Mouse (Mus musculus) small intestine, adult 2 months (tissue): Measurements from ENCODE around the gene Rab36. TPM values are rescaled to one million over a fixed set of nuclear protein-coding genes. Genes with fewer than 3 reads are reported as not detected.

Source experiments
- H3K27ac ChIP-seq: fragments of 200-500 bp; 2 replicates; pipeline ENCODE4 v1.5.1; 2012; ENCODE audit warnings: low read depth, low read length, control low read depth, inconsistent platforms; ENCODE audit not compliant: insufficient read depth
- H3K27me3 ChIP-seq: fragments of 200-500 bp; 2 replicates; pipeline ENCODE4 v1.6.1; 2012; ENCODE audit warnings: mild to moderate bottlenecking, moderate library complexity, low read length, inconsistent platforms; ENCODE audit not compliant: control insufficient read depth, insufficient read depth
- H3K36me3 ChIP-seq: fragments of 200-500 bp; 2 replicates; pipeline ENCODE4 v1.6.1; 2012; ENCODE audit warnings: mild to moderate bottlenecking, low read length, control low read depth, inconsistent platforms; ENCODE audit not compliant: control insufficient read depth, insufficient read depth
- H3K4me1 ChIP-seq: fragments of 200-500 bp; 2 replicates; pipeline ENCODE4 v1.6.1; 2012; ENCODE audit warnings: low read length, inconsistent platforms, mixed read lengths; ENCODE audit not compliant: control insufficient read depth, insufficient read depth, insufficient read length
- H3K4me3 ChIP-seq: fragments of 200-500 bp; 2 replicates; pipeline ENCODE4 v1.5.1; 2012; ENCODE audit warnings: low read depth, mild to moderate bottlenecking, control low read depth, inconsistent platforms, low read length, moderate library complexity
- CTCF ChIP-seq: fragments of 200-500 bp; IDR thresholded peaks from 2 replicates; pipeline ENCODE4 v1.5.1; 2012; ENCODE audit warnings: low read depth, mild to moderate bottlenecking, control low read depth, inconsistent platforms, low read length, moderate library complexity, mixed read lengths; ENCODE audit not compliant: insufficient replicate concordance, insufficient read length; ENCODE audit errors: extremely low read depth
- POLR2A ChIP-seq: fragments of 200-500 bp; IDR thresholded peaks from 2 replicates; pipeline ENCODE4 v1.6.1; 2012; ENCODE audit warnings: low read depth, mild to moderate bottlenecking, control low read depth, inconsistent platforms, low read length, moderate library complexity
- WGBS: fragments of 180-500 bp; shearing (Covaris S2); methylation state at CpG from one replicate; pipeline ENCODE4 v1.1.7; 2018; 5-methylcytosine and 5-hydroxymethylcytosine counted together
- polyA plus RNA-seq: library from polyadenylated mRNA; depleted of rRNA; stranded (reverse); fragments of >200 nt; gene quantifications from 2 replicates; pipeline ENCODE4 v1.2.3, GENCODE M21; 2012

Gene Rab36
- polyA plus RNA-seq, 1 experiment: 1.6 TPM

DNA sequence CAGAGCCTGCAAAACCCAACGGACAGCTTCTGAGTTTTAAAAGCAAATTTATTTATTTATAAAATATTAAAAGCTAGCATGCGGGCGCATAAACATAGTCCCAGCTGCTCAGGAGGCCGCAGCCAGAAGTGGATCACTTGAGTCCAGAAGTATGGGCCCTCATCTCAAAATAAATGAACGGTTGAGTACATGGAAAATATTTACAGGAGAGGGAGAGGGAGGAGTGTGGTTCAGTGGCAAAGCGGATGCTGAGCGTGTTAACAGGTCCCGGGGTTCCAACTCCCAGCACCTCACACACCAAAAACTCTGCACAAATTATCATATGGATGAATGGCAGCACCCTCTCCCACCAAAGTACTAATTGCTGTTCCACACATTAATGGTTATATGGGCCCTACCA lies 21.5 kb downstream of the Rab36 start:
- 78% methylated on average over 8 of the region's 8 CpGs for WGBS

DNA sequence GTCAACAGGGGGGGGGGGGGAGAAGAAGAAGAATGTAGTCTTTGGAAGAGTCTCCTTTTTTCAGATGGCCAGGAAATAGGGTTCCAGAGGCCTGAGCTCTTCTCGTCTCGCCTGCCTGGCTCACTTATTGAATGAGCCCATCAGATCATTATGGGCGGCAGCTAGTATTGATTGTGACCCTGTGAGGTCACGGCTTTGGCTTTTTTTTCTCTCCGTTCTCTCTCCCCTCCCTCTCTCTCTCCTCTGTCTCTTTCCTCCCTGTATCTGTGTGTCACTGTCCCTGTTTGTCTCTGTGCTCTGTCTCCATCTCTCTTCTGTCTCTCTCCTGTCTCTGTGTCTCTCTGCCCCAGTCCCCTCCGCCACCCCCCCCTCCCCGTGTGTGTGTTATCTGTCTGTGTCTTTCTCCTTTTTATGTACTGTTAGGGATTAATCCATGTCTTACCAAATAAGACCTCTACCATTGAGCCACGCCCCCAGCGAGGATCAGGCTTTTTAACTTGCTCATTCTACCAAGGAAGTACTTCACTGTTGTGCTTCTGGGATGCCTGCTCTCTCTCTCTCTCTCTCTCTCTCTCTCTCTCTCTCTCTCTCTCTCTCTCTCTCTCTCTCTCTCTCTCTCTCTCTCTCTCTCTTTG lies 22.0 kb downstream of the Rab36 start:
- no peak overlapping the region for H3K27ac ChIP-seq

More for the DNA sequence above, 21.5 kb downstream of the Rab36 start:
- Histone ChIP-seq H3K27me3 (no peaks in the 10 kb centered on the region), H3K36me3 (no peaks in the 10 kb centered on the region), H3K4me1 (peaks cover 21% of the 10 kb centered on the region), H3K4me3 (no peak overlapping the region), H3K27ac (no peak overlapping the region)
- TF ChIP-seq POLR2A (no peak), CTCF (no peak)

DNA sequence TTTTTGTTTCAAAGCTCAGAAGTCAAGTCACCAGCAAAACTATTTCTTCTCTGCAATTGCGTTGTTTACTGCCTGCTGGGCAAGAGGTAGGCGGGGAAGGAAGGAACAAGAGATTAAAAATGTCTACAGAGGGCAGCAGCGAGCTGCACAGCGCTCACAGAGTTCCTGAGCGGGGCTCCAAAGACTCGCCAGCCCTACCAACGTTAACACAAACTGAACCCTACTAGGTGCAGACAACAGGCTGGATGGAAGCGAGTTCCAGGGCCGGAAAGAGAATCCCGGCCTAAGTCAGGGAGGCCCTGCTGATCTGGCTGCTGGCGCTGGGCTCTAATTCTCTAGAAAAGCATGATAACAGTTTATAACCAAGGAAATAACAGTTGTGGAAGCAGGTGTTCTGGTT lies 22.5 kb downstream of the Rab36 start:
- WGBS: under 1% methylated on average over 11 of the region's 11 CpGs
- no peaks in the 10 kb centered on the region for H3K27me3 ChIP-seq
- H3K4me3 ChIP-seq: peak overlapping the region; percentile 92
- TF ChIP-seq CTCF (peak; percentile 86), POLR2A (no peak)
- no peaks in the 10 kb centered on the region for H3K36me3 ChIP-seq
- H3K27ac ChIP-seq: no peak overlapping the region
- peaks cover 21% of the 10 kb centered on the region for H3K4me1 ChIP-seq

More for the DNA sequence above, 22.0 kb downstream of the Rab36 start:
- TF ChIP-seq POLR2A (no peak), CTCF (no peak)
- no peaks in the 10 kb centered on the region for H3K27me3 ChIP-seq
- no peak overlapping the region for H3K4me3 ChIP-seq
- peaks cover 24% of the 10 kb centered on the region for H3K4me1 ChIP-seq
- no peaks in the 10 kb centered on the region for H3K36me3 ChIP-seq
- 47% methylated on average over 9 of the region's 9 CpGs for WGBS

DNA sequence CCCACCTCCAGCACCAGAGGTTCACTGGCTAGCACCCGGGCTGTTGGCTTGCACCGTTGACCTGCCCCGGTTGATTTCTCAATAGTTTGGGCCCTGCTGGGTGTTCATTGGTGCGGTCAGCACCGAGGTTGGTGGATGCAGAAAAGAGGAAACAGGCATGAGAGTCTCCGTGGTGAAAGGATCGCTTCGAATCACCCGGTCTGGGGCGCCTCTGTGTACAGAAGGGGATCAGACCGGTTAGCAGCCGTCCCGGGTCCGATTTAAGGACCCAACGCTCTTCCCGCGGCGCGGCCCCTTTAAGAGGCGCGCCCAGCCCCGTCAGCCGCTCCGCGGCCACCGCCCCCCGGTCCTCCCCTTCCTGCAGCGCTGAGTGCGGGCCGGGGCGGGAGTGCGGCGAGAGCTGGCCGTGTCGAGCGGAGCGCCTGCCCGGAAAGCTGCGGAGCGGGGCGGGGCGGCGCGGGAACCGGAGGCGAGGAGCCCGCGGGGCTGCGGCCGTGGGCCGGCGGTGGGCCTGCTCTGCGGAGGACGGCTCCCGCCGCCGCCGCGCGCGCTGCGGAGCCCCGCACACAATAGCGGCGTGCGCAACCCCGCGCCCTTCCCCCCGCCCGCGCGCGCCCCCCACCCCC lies 23.5 kb downstream of the Rab36 start, which contains the start of gene Bcr:
Bcr (plus strand) TSS at position 376 of the 626 bp plus-strand sequence.
- WGBS: under 1% methylated on average over 67 of the region's 73 CpGs
- Histone ChIP-seq H3K27me3 (no peaks in the 10 kb centered on the region), H3K4me3 (peak within 1 kb of the TSS; percentile 92), H3K4me1 (peaks cover 21% of the 10 kb centered on the region), H3K36me3 (no peaks in the 10 kb centered on the region), H3K27ac (no peak within 1 kb of the TSS)
- TF ChIP-seq POLR2A: no peak; the same call in 1 of the 2 replicates
- TF ChIP-seq CTCF: no peak

DNA sequence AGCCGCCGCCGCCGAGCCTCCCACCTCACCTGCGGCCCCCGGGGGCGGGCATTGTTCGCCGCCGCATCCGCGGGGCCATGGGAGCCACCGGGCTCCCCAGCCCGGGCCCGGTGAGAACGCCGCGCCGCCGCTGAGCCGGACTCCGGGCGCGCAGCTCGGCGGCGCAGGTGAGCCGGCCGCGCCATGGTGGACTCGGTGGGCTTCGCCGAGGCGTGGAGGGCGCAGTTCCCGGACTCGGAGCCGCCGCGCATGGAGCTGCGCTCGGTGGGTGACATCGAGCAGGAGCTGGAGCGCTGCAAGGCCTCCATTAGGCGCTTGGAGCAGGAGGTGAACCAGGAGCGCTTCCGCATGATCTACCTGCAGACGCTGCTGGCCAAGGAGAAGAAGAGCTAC lies 24.0 kb downstream of the Rab36 start:
- Histone ChIP-seq H3K4me3 (peak overlapping the region; percentile 92), H3K27me3 (no peaks in the 10 kb centered on the region), H3K27ac (no peak overlapping the region), H3K36me3 (0 out of 2 replicates have a peak, but pooled peaks cover 2% of the 10 kb centered on the region), H3K4me1 (peaks cover 23% of the 10 kb centered on the region)
- TF ChIP-seq POLR2A (no peak), CTCF (no peak)
- under 1% methylated on average over 47 of the region's 48 CpGs for WGBS

DNA sequence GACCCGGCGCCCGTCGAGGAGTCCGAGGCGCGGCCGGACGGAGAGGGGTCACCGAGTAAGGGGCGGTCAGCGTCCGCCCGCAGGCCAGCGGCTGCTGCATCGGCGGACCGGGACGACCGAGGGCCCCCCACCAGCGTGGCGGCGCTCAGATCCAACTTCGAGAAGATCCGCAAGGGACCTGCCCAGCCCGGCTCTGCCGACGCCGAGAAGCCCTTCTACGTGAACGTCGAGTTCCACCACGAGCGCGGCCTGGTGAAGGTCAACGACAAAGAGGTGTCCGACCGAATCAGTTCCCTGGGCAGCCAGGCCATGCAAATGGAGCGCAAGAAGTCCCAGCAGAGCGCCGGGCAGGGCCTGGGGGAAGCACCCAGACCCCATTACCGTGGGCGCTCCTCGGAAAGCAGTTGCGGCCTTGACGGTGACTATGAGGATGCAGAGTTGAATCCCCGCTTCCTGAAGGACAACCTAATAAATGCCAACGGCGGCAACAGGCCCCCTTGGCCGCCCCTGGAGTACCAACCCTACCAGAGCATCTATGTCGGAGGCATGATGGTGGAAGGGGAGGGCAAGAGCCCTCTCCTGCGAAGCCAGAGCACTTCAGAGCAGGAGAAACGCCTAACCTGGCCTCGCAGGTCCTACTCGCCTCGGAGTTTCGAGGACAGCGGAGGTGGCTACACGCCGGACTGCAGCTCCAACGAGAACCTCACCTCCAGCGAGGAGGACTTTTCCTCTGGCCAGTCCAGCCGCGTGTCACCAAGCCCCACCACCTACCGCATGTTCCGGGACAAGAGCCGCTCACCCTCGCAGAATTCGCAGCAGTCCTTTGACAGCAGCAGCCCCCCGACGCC lies 24.7 kb downstream of the Rab36 start:
- H3K36me3 ChIP-seq: 0 out of 2 replicates have a peak, but pooled peaks cover 2% of the 10 kb centered on the region
- peaks cover 26% of the 10 kb centered on the region for H3K4me1 ChIP-seq
- WGBS: 9% methylated on average over 71 of the region's 71 CpGs
- H3K4me3 ChIP-seq: peak overlapping the region; percentile 92
- TF ChIP-seq POLR2A (no peak), CTCF (no peak)
- no peaks in the 10 kb centered on the region for H3K27me3 ChIP-seq
- H3K27ac ChIP-seq: no peak overlapping the region

DNA sequence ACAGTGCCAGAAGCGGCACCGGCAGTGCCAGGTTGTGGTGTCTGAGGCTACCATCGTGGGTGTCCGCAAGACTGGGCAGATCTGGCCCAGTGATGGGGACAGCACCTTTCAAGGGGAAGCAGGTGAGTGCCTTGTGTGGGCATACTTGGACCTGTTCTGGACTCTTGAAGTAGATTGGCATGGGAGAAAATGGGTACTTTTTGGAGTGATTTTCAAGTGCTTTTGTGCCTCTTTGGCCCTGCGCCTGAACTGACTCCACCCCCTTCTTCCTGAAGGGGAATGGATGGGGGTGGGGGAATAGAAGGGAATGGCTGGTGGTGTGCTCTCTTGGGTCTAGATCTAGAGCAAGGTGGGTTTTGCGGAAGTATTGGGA lies 25.3 kb downstream of the Rab36 start:
- Histone ChIP-seq H3K27ac (no peak overlapping the region), H3K4me3 (peak overlapping the region; percentile 92), H3K36me3 (0 out of 2 replicates have a peak, but pooled peaks cover 2% of the 10 kb centered on the region), H3K27me3 (no peaks in the 10 kb centered on the region), H3K4me1 (peaks cover 26% of the 10 kb centered on the region)
- 23% methylated on average over 6 of the region's 6 CpGs for whole genome bisulfite sequencing
- no peak for TF ChIP-seq POLR2A
- no peak for TF ChIP-seq CTCF
